Mouse (Mus musculus) liver, embryonic 16.5 days (tissue): ENCODE results near the gene Olfr1015. TPM values are rescaled to one million over a fixed set of nuclear protein-coding genes. Genes with fewer than 3 reads are reported as not detected.

ENCODE experiments used
- polyA plus RNA-seq: library from polyadenylated mRNA; unstranded; fragments of >200 nt; fragmentation: Nextera tagmentation; extraction: Ambion mirVana; gene quantifications from 2 replicates; pipeline ENCODE4 v1.2.1, GENCODE M21; 2015

Olfr1015 gene
- polyA plus RNA-seq, 1 experiment from 2014 or later: not detected

Other genes starting within 250 kb of the Olfr1015 start
- not detected in 2 replicates for gene Olfr996, start 202.8 kb upstream of the Olfr1015 start, polyA plus RNA-seq
- gene Olfr998, start 193.1 kb upstream of the Olfr1015 start, polyA plus RNA-seq: not detected in 2 replicates
- not detected in 2 replicates for gene Olfr1000, start 170.1 kb upstream of the Olfr1015 start, polyA plus RNA-seq
- not detected in 2 replicates for gene Olfr1002, start 131.3 kb upstream of the Olfr1015 start, polyA plus RNA-seq
- not detected in 2 replicates for gene Olfr154, start 117.6 kb upstream of the Olfr1015 start, polyA plus RNA-seq
- gene Olfr1006, start 103.2 kb upstream of the Olfr1015 start, polyA plus RNA-seq: not detected in 2 replicates
- not detected in 2 replicates for gene Olfr1008, start 92.6 kb upstream of the Olfr1015 start, polyA plus RNA-seq
- gene Olfr1009, start 66.6 kb upstream of the Olfr1015 start, polyA plus RNA-seq: not detected in 2 replicates
- gene Olfr1012, start 19.3 kb upstream of the Olfr1015 start, polyA plus RNA-seq: not detected in 2 replicates
- not detected in 2 replicates for gene Olfr1013, start 14.9 kb upstream of the Olfr1015 start, polyA plus RNA-seq
- gene Olfr1014, start 9.3 kb upstream of the Olfr1015 start, polyA plus RNA-seq: not detected in 2 replicates
- not detected in 2 replicates for gene Olfr1016, start 20.5 kb downstream of the Olfr1015 start, polyA plus RNA-seq
- gene Olfr1018, start 36.5 kb downstream of the Olfr1015 start, polyA plus RNA-seq: not detected in 2 replicates
- gene Olfr1019, start 63.5 kb downstream of the Olfr1015 start, polyA plus RNA-seq: not detected in 2 replicates
- not detected in 2 replicates for gene Olfr1020, start 65.0 kb downstream of the Olfr1015 start, polyA plus RNA-seq
- not detected in 2 replicates for gene Olfr1022, start 86.6 kb downstream of the Olfr1015 start, polyA plus RNA-seq
- not detected in 2 replicates for gene Olfr1023, start 103.6 kb downstream of the Olfr1015 start, polyA plus RNA-seq
- not detected in 2 replicates for gene Olfr1024, start 123.0 kb downstream of the Olfr1015 start, polyA plus RNA-seq
- gene Olfr1025-ps1, start 133.2 kb downstream of the Olfr1015 start, polyA plus RNA-seq: not detected in 2 replicates
- not detected in 2 replicates for gene Olfr1026, start 139.5 kb downstream of the Olfr1015 start, polyA plus RNA-seq
- not detected in 2 replicates for gene Olfr1028, start 168.4 kb downstream of the Olfr1015 start, polyA plus RNA-seq
- gene Olfr1029, start 191.9 kb downstream of the Olfr1015 start, polyA plus RNA-seq: not detected in 2 replicates
- not detected in 2 replicates for gene Olfr1030, start 197.3 kb downstream of the Olfr1015 start, polyA plus RNA-seq
- not detected in 2 replicates for gene Olfr1031, start 208.3 kb downstream of the Olfr1015 start, polyA plus RNA-seq
- gene Olfr1032, start 223.5 kb downstream of the Olfr1015 start, polyA plus RNA-seq: not detected in 2 replicates
- gene Olfr1033, start 238.6 kb downstream of the Olfr1015 start, polyA plus RNA-seq: 1.1 and 1.5 TPM in 2 replicates